Mouse (Mus musculus): Measurements from ENCODE around the gene Prr36.
A peak's percentile ranks its signal among the peaks of the same experiment; 100 is the strongest.

The Prr36 gene

DNA sequence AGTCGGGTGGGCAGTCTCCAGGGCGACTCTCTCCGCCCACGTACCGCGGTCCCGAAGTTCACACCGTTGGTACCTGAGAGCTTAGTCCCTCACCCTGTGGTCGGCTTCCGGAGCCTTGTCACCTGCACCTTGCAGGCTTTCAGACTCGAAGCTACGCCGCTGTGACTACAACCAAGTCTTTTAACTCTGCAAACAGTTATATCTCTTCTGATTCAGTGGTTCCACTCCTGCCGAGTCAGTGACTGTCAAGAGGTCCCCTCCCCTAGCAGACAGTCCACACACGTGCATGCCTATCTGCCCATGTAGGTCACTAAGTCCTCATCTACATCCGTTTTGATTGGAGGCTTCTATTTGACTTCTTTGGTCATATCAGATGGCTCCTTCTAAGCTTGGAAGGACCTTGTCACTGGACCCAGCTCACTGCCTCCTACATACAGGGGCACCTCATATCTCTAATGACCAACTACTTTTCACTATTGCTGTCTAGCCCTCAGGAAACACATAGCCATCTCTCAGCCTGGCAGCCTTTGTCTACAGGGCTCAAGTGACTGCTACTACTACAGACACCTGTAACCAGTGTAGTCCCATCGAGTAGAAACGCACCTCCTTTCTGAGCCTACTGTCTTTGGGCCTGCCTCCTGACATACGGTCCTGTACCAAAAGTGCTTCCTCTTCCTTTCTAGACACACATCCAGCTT is 22.1 kb upstream of the Prr36 start:
- DNase-seq (ENCODE audit: low spot score) = no peak

DNA sequence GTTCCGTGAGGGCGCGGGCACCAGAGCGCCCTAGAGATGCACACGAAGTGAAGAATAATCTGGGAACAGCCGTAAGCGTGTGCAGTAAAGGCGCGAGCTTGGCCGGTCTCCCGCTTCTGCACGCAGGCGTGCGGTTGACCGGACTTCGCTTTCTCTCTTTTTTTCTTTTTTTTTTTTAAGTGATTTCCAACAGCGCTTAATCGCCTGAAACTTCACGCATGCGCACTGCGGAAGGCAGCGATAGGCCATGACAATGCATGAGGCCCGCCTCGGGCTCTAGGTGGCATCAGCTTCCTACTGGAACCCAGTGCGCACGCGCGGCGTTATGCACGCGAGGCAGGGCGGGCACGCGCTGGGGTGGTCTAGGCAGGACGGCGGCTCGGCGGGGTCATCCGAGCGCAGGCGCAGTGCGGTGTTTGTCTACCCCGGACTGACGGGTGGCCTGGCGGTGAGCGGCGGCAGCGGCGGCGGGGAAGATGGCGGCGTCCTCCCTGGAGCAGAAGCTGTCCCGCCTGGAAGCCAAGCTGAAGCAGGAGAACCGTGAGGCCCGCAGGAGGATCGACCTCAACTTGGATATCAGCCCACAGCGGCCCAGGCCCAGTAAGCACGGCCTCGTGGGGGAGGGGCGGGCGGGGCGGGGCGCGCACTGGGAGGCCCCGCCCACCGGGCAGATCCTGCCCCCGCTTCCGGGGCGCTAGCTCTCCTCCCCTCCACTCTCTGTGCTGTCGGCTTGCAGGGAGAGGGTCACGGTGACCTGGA is 21.4 kb upstream of the Prr36 start, which contains the start of the genes Map2k7 and Gm49320:
Map2k7 (plus strand) TSS at position 307 of the 759 bp plus-strand sequence.
Gm49320 (plus strand) TSS at position 432 of the 759 bp plus-strand sequence.
- DNase-seq (ENCODE audit: low spot score) = peak; percentile 100

GRCm38 (mm10) chr8:4237814-4238433 is 20.7 kb upstream of the Prr36 start:
- peak; percentile 67 for DNase-seq (ENCODE audit: low spot score)

- no peak for DNase-seq (ENCODE audit: low spot score)
Observed at GRCm38 (mm10) chr8:4230612-4231351, 13.5 kb upstream of the Prr36 start.

- DNase-seq (ENCODE audit: low spot score) = no peak
Observed at GRCm38 (mm10) chr8:4229784-4230183, 12.5 kb upstream of the Prr36 start.

- no peak for DNase-seq (ENCODE audit: low spot score)
Observed at GRCm38 (mm10) chr8:4227919-4228318, 10.7 kb upstream of the Prr36 start.

DNA sequence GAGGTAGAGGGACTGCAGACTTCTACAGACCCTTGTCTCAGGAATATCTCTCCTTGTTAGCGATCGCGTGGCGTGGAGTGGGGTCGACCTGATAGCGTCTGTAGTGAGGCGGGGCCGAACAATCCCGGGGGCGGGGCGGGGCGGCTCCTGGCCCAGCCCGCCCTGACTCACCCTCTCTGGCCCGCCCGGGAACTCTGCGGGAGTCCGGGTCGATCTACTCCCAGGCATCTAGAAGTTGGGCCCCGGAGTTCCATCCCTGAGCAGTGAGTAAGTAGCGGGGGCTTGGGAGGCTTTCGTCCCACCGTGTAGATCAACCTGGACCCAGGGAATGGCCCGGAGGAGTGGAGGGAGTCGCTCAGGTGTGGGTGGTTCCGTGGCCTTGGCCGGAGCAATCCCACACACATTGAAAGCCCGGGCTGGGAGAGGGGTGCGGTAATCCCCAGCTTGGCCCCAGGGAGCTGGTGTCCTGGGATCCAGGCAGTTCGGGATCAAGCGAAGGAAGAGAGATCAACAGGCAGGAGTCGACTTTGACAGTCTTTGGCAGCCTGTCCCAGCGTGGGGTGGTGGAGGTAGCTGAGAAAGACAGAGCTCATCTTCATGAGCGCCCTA is 9.6 kb upstream of the Prr36 start, which contains the start of gene Lrrc8e:
Lrrc8e (plus strand) TSS at position 89 of the 609 bp plus-strand sequence.
- DNase-seq (ENCODE audit: low spot score) = no peak

DNA sequence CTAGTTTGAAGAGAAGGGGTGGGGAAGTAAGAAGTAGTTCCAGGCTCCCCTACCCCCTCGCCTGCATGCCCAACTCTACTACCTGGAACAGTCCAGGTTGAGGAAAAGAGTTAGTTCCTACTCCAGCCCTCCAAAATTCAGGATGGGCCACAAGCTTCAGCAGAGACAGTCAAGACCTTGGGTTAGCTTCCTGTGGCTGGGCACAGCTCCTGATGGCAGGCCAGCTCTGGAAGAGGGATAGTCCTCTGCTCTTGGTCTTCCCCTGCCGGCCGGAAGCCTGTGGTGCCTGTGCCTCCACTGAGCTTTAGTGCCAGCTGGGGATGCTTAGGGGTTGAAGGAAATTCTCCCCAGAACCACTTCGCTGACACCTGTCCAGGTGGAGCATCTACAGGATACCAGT is 9.1 kb upstream of the Prr36 start:
- DNase-seq (ENCODE audit: low spot score) = no peak

- DNase-seq (ENCODE audit: low spot score) = no peak
Observed at GRCm38 (mm10) chr8:4222059-4222458, 4.8 kb upstream of the Prr36 start.

DNA sequence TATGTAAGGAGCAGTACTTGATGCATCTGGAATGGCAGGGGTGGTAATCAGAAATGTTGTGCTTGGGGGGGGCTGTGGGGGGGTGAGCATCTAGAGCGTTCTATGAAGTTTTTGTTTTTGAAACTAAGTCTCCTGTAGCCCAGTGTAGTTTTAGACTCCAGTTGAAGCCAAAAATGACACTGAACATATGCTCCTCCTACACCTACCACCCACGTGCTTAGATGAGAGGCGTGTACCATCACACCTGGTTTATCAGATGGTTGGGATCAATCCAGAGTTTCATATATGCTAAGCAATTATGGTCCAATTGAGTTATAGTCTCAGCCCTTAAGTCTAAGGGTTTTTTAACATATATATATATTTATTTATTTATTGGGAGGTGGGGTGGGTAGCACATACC is 2.4 kb upstream of the Prr36 start:
- DNase-seq (ENCODE audit: low spot score) = no peak

DNA sequence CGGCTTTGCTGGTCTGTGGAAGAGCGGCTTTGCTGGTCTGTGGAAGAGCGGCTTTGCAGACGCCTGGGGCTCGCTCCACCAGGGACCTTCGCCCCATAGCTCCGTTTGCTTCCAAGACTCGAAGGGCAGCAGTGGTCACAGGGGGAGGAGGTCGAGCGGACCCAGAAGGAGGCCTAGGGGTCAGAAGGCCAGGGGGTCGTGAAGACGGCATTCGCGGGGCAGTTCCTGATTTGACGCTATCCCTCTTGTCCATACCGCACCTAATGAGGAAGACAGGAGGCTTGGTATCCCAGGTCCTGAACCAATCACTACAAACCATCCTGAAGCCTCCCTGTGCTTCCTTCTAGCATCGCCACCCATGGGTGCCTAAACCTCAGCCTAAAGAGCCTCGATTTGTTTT is 963 bp downstream of the Prr36 start:
- DNase-seq (ENCODE audit: low spot score) = no peak

- DNase-seq (ENCODE audit: low spot score) = no peak
Observed at GRCm38 (mm10) chr8:4214006-4214980, 3.0 kb downstream of the Prr36 start.

DNA sequence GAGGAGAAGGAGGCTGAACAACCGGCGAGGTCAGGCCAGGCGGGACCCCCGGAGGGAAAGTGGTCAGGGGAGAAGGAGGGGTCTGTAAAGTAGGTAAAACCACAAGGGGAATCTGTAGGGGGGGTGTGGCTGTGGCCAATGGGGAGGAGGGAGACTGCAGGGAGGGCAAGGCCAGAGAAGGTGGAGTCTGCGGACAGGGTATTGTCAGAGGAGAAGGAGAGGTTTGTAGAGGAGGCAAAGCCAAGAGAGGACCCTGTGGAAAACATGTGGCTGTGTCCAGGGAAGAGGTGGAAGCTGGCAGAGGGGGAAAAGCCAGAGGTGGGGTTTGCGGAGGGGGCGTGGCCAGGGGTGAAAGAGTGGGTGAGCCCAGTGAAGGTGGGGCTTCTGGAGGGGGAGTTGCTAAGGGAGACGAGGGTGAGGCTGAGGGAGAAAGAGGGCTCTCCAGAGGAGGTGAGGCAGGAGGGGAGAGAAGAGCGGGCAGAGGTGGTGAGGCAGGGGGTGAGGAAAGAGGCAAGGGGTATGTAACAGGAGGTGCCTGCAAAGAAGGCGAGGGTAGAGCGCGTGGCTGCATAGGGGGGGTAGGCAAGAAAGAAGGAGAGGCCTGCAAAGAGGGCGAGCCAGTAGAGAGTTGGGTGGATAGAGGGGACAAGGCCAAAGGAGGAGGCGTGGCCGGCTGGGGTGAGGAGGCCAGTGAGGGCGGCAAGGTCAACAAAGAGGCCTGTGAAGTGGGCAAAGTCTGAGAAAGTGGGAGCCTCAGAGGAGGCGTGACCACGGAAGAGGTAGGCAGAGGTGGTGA is 3.9 kb downstream of the Prr36 start:
- DNase-seq (ENCODE audit: low spot score) = no peak

DNA sequence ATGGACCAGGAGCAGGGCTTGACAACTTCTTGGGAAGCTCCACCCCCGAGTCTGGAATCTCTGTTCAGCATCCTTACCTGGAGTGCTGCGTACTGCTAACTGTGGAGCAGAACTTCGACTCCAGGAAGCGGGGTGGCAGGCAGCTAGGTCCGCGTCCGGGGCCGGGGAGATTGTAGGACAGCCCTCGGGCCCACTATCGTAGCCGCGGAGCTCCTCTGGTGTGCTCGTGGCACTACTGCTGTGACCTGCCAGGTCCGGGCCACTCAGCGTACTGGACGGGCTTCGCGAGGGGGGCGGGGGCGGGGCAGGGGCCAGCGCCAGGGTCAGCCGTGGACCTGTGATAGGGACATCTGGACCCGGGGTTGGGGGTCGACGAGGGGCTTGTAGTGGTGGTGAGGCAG is 4.5 kb downstream of the Prr36 start:
- no peak for DNase-seq (ENCODE audit: low spot score)

DNA sequence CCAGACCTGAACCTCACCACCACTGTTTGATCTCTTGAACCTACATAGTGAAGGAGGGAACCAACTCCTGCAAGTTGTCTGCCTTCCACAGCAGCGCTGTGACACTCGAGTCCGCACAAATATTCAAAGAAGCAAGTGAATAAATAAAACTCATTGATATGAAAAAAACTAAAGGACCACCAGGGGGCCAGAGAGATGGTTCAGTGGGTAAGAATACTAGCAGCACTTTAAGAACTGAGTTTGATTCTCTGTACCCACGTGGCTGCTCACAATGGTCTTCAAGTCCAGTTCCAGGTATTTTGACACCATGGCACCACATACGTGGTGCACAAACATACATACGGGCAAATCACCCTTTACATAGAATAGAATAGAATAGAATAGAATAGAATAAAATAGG is 6.2 kb downstream of the Prr36 start:
- DNase-seq (ENCODE audit: low spot score) = no peak

GRCm38 (mm10) chr8:4207016-4207350 is 10.3 kb downstream of the Prr36 start:
- DNase-seq (ENCODE audit: low spot score) = no peak

- DNase-seq (ENCODE audit: low spot score) = no peak
Observed at GRCm38 (mm10) chr8:4206182-4207015, 10.9 kb downstream of the Prr36 start.

- no peak for DNase-seq (ENCODE audit: low spot score)
Observed at GRCm38 (mm10) chr8:4205246-4206123, 11.8 kb downstream of the Prr36 start.

Data from MN1 (cell line).